Mouse (Mus musculus) CD4-positive, CD25-positive, alpha-beta regulatory T cell, adult 2 months (primary cell): ENCODE measurements around the gene Bola3.

ENCODE experiments used
- DNase-seq: peaks from one replicate; pipeline ENCODE4 v3.0.0-alpha.2; 2012; ENCODE audit warnings: low read depth, low spot score

Gene Bola3

GRCm38 (mm10) chr6:83394122-83394521, 45.2 kb downstream of the Bola3 start:
- DNase-seq: no peak

DNA sequence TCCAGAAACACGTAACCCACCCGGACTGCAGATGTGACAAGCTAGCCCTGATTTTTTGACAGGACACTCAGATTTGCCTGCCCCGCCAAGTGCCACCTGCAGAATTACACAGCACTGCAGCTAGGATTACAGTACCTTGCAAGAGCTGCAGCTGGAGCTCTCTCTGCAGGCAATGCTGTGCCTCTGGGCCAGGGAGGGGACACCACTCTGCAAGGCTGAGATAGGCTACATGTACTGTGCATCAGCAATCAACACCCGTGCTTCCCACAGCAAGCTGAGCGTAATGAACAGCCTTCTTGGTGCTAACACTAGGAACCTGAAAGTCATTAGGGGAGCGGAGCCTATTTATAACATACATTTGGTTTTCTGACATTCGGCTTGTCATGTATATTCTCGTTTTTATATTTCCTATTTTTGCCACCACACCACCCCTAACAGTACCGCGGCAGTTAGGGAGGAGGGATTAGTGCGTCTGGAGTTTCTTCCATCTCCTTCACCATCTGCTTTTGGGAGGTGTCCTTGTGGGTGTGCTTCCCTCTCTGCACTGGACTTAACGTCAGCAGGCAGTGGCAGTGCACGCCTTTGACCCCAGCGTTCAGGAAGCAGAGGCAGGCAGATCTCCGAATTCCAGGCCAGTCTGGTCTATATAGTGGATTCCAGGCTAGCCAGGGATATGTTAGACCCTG, 46.7 kb downstream of the Bola3 start:
- no peak for DNase-seq

DNA sequence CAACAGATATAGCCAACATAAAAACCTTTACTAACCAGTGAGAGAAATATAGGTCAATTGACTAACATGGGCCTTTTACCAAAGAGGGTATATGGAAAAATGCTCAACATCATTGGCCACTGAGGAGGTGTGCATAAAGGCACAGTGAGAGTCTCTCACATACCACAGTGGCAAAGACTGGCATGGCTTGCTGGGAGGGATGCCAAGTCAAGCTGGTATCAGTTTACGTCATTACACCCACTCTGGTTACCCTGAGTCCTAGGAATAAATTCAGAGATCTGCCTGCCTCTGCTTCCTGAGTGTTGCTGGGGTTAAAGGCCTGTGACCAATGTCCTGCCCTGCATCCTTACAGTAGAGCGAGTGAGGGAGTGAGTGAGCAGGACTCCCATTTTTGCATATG, 47.8 kb downstream of the Bola3 start:
- no peak for DNase-seq

DNA sequence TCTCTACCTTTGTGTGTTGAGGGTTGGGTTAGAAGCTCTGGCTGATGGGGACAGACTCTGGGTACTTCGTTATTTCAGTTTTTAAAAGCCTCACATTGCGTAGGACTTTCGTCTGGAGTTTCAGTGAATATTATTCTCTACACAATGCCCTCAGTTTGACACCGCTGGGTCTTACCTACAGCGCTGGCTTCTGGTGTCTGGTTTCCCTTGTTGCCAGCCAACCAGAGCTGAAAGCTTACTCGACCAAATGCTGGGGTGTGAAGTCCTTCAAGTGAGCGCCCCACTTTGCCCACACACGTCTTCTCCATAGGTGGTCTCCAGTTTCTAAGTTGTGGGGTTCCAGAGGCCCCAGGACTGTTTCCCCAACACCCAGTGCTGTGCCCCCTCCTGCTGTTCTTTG, 48.8 kb downstream of the Bola3 start:
- no peak for DNase-seq

- DNase-seq: no peak
Observed at GRCm38 (mm10) chr6:83399790-83400189, 50.8 kb downstream of the Bola3 start.

DNA sequence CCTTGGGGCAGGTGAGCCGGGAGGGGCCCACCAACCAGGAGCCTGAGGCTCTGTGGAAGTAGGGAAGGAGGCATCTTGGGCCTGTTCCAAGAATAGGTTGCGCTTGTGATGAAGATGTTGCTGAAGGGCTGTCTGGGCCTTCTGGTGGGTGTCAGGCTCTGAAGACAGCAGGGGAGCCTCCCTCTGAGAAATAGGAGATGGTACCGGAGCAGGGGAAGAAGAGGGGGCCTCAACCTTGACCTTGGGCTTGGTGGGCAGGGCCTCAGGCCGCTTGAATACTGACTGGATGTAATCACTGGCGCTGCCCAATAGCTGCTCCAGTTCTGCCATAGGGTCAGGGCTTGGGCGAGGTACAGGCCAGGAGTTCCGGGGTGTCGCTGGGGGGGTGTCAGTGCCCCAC, 54.5 kb downstream of the Bola3 start:
- DNase-seq: no peak

- no peak for DNase-seq
Observed at GRCm38 (mm10) chr6:83404571-83404970, 55.6 kb downstream of the Bola3 start.

- DNase-seq: no peak
Observed at GRCm38 (mm10) chr6:83405511-83406064, 56.6 kb downstream of the Bola3 start.

- no peak for DNase-seq
Observed at GRCm38 (mm10) chr6:83408510-83408909, 59.6 kb downstream of the Bola3 start.
